Mouse (Mus musculus): ENCODE results near the gene Wee2. TPM values are rescaled to one million over a fixed set of nuclear protein-coding genes. Genes with fewer than 3 reads are reported as not detected.

Wee2 gene
- polyA plus RNA-seq (2014; fragmentation: Nextera tagmentation; extraction: Ambion mirVana), result not detected in 2 replicates

DNA sequence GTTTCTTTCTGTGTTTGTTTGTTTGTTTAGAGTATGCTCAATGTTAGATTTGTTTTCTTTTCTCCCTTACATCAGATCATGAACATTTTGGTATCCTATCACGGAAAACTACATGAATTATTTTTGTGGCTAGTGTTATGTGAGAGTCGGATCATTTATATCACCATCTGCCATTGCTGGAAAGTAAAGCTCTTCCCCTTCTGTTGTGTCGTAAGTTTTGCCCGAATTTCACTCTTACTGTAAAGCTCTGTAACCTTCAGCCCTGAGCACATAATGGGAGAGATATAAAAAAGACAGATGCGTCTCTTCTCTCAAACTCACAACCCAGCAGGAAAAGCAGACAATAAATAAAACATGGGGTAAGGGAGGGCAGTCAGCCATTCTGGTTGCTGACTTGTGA lies at the start of gene Wee2:
Gene Wee2, plus strand, starts transcription at position 153 of the 400 bp plus-strand sequence.
- WGBS, result 76% methylated on average over 5 of the region's 5 CpGs
- ATAC-seq (replicated peaks; ENCODE audit: insufficient number of reproducible peaks, low FRiP score, low TSS enrichment, low read depth) (no peak), DNase-seq (ENCODE audit: low spot score) (no peak)
- no peaks in the 10 kb centered on the region; the same call in 1 of the 2 replicates for H3K27me3 ChIP-seq (ENCODE audit: control insufficient read depth, insufficient read depth, low read length)
- H3K4me1 ChIP-seq (ENCODE audit: control insufficient read depth, insufficient read depth, low read length), result peaks cover 5% of the 10 kb centered on the region; the same call in 1 of the 2 replicates
- no peak within 1 kb of the TSS for H3K9ac ChIP-seq (replicated peaks; ENCODE audit: low read length)
- no peaks in the 10 kb centered on the region for H3K36me3 ChIP-seq (replicated peaks; ENCODE audit: control insufficient read depth, insufficient read depth, low read depth, low read length)
- no peaks in the 10 kb centered on the region for H3K9me3 ChIP-seq (replicated peaks; ENCODE audit: control insufficient read depth, low read length)
- H3K4me3 ChIP-seq (ENCODE audit: low read depth, low read length), result no peak within 1 kb of the TSS
- H3K27ac ChIP-seq (replicated peaks; ENCODE audit: low read depth, low read length), result no peak within 1 kb of the TSS
- no peak within 1 kb of the TSS for H3K4me2 ChIP-seq (ENCODE audit: low read depth, low read length)

DNA sequence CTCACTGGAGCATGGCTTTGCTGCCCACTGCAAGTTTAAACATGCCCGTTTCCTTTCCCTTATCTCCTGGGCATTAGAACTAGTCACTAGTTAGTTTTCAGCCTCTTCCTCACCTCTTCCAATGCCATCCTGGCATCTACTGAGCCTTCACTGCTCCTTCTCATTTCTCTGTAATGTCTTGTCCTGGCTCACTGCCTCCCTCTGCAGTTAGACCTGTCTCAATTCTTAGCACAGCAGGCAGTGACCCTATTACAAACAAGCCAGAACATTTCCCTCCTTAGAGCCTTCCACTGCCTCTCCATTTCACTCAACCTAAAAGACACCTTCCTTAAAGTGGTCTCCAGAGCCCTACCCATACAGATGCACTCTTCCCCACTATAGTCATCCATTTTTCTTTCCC lies 47.9 kb upstream of the Wee2 start:
- DNase-seq (ENCODE audit: low spot score) (no peak), ATAC-seq (replicated peaks; ENCODE audit: insufficient number of reproducible peaks, low FRiP score, low TSS enrichment, low read depth) (no peak)
- H3K4me1 ChIP-seq (ENCODE audit: control insufficient read depth, insufficient read depth, low read length), result no peaks in the 10 kb centered on the region
- no peak overlapping the region for H3K27ac ChIP-seq (replicated peaks; ENCODE audit: low read depth, low read length)
- H3K9ac ChIP-seq (replicated peaks; ENCODE audit: low read length), result no peak overlapping the region
- H3K27me3 ChIP-seq (ENCODE audit: control insufficient read depth, insufficient read depth, low read length), result no peaks in the 10 kb centered on the region
- 83% methylated on average over 1 of the region's 1 CpGs for WGBS
- H3K36me3 ChIP-seq (replicated peaks; ENCODE audit: control insufficient read depth, insufficient read depth, low read depth, low read length), result no peaks in the 10 kb centered on the region
- H3K9me3 ChIP-seq (replicated peaks; ENCODE audit: control insufficient read depth, low read length), result no peaks in the 10 kb centered on the region
- no peak overlapping the region for H3K4me3 ChIP-seq (ENCODE audit: low read depth, low read length)
- no peak overlapping the region for H3K4me2 ChIP-seq (ENCODE audit: low read depth, low read length)

DNA sequence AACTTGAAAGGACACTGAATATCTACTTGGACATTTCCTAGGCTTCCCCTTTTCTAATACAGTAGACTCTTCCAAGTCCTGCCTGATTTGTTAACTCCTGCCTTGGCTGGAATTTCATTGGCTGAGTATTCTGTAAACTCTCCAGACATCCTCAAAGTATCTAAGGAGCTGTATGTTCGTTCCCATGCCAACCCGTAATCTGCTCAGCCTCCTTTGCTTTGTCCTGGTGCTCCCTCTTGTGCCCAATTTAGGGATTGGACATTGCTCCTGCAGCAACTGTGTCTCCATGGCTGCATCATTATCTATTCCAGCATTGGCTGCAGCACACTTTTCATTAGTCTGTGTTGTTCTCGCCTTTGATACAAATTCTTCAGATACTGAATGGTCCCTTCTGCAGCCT lies 45.7 kb upstream of the Wee2 start:
- WGBS, result 39% methylated on average over 3 of the region's 3 CpGs
- H3K4me3 ChIP-seq (ENCODE audit: low read depth, low read length), result no peak overlapping the region
- H3K4me1 ChIP-seq (ENCODE audit: control insufficient read depth, insufficient read depth, low read length), result no peaks in the 10 kb centered on the region
- no peak overlapping the region for H3K27ac ChIP-seq (replicated peaks; ENCODE audit: low read depth, low read length)
- H3K9ac ChIP-seq (replicated peaks; ENCODE audit: low read length), result no peak overlapping the region
- DNase-seq (ENCODE audit: low spot score), result peak; percentile 74
- H3K36me3 ChIP-seq (replicated peaks; ENCODE audit: control insufficient read depth, insufficient read depth, low read depth, low read length), result no peaks in the 10 kb centered on the region
- H3K27me3 ChIP-seq (ENCODE audit: control insufficient read depth, insufficient read depth, low read length), result no peaks in the 10 kb centered on the region
- ATAC-seq (replicated peaks; ENCODE audit: insufficient number of reproducible peaks, low FRiP score, low TSS enrichment, low read depth), result peak; percentile 90
- H3K4me2 ChIP-seq (ENCODE audit: low read depth, low read length), result no peak overlapping the region
- no peaks in the 10 kb centered on the region for H3K9me3 ChIP-seq (replicated peaks; ENCODE audit: control insufficient read depth, low read length)

DNA sequence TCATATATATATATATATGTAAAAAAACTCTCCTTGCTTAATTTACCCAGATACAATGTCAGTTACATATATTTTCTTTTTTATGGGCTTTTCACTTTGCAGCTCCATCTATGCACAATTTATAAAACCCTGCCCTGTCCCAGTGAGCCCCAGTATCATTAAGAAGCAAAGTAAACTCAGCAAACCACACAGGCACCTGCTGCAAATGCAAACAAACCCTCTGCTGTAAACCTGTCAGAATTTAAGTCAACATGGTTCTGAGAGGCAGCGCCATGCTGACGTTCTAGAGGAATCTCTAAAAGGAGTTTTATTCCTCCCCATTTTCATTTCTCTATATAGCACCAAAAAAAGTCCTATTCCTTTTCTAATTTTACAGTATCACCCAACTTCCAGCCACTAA lies 36.9 kb upstream of the Wee2 start:
- Histone ChIP-seq H3K4me1 (ENCODE audit: control insufficient read depth, insufficient read depth, low read length) (no peaks in the 10 kb centered on the region), H3K9ac (replicated peaks; ENCODE audit: low read length) (no peak overlapping the region), H3K36me3 (replicated peaks; ENCODE audit: control insufficient read depth, insufficient read depth, low read depth, low read length) (no peaks in the 10 kb centered on the region; the same call in none of the 2 replicates), H3K27me3 (ENCODE audit: control insufficient read depth, insufficient read depth, low read length) (no peaks in the 10 kb centered on the region), H3K27ac (replicated peaks; ENCODE audit: low read depth, low read length) (no peak overlapping the region), H3K4me2 (ENCODE audit: low read depth, low read length) (no peak overlapping the region), H3K4me3 (ENCODE audit: low read depth, low read length) (no peak overlapping the region), H3K9me3 (replicated peaks; ENCODE audit: control insufficient read depth, low read length) (no peaks in the 10 kb centered on the region)
- DNase-seq (ENCODE audit: low spot score), result no peak
- ATAC-seq (replicated peaks; ENCODE audit: insufficient number of reproducible peaks, low FRiP score, low TSS enrichment, low read depth), result no peak
- WGBS, result 89% methylated on average over 2 of the region's 2 CpGs

DNA sequence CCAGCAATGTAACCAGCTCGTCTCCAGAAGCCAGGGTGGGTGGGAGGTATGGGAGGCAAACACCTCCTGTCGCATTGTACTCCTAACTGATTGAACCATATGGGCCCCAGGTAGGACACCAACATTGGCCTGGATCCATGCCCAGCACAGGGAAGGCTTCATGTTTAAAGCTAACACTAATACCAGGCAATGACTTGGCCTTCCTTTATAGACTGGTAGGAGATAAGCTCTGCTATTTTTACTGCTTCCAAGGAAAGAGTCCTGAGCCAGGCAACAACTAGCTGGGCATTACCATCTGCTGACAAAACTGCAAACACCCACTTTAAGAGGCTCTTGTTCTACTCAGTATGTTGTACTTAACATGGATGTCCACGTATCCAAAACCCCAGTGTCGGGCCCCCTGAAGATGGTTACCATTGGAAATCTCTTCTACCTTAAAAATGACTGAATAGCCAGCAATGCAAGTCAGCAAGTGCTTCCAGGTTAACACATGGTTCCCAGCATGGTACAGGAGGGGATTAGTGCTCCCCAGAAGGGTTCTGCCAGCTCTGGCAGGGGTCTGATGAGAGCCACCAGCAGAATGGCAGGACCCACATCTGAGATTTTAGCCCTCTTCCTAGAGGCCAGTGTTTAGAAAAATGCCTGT lies 35.1 kb upstream of the Wee2 start:
- no peak overlapping the region for H3K27ac ChIP-seq (replicated peaks; ENCODE audit: low read depth, low read length)
- no peak overlapping the region for H3K4me3 ChIP-seq (ENCODE audit: low read depth, low read length)
- no peak overlapping the region for H3K9ac ChIP-seq (replicated peaks; ENCODE audit: low read length)
- H3K4me1 ChIP-seq (ENCODE audit: control insufficient read depth, insufficient read depth, low read length), result no peaks in the 10 kb centered on the region
- WGBS, result 90% methylated on average over 4 of the region's 4 CpGs
- H3K9me3 ChIP-seq (replicated peaks; ENCODE audit: control insufficient read depth, low read length), result no peaks in the 10 kb centered on the region
- no peaks in the 10 kb centered on the region for H3K27me3 ChIP-seq (ENCODE audit: control insufficient read depth, insufficient read depth, low read length)
- H3K4me2 ChIP-seq (ENCODE audit: low read depth, low read length), result no peak overlapping the region
- H3K36me3 ChIP-seq (replicated peaks; ENCODE audit: control insufficient read depth, insufficient read depth, low read depth, low read length), result no peaks in the 10 kb centered on the region; the same call in none of the 2 replicates
- ATAC-seq (replicated peaks; ENCODE audit: insufficient number of reproducible peaks, low FRiP score, low TSS enrichment, low read depth) (no peak), DNase-seq (ENCODE audit: low spot score) (no peak)

DNA sequence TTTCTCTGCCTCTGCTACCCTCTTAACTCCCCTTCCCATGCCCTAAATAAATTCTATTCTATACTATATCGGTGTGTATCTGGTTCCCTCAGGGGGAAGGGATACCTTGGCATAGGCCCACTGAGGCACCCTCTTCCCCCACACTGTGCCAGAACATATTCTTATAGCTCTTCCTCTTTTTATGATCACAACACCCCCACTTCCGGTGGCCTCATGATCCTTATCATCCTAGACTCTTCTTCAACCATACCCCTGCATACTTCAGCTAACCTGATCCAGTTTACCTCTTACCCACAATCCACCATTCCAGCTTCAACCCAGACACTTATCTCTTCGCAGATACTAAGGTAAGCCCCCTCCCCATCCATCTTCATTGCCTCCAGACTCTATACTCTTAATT lies 27.8 kb upstream of the Wee2 start:
- Histone ChIP-seq H3K36me3 (replicated peaks; ENCODE audit: control insufficient read depth, insufficient read depth, low read depth, low read length) (no peaks in the 10 kb centered on the region), H3K27me3 (ENCODE audit: control insufficient read depth, insufficient read depth, low read length) (no peaks in the 10 kb centered on the region), H3K4me1 (ENCODE audit: control insufficient read depth, insufficient read depth, low read length) (no peaks in the 10 kb centered on the region), H3K4me3 (ENCODE audit: low read depth, low read length) (no peak overlapping the region), H3K4me2 (ENCODE audit: low read depth, low read length) (no peak overlapping the region), H3K9ac (replicated peaks; ENCODE audit: low read length) (no peak overlapping the region), H3K9me3 (replicated peaks; ENCODE audit: control insufficient read depth, low read length) (no peaks in the 10 kb centered on the region), H3K27ac (replicated peaks; ENCODE audit: low read depth, low read length) (no peak overlapping the region)
- DNase-seq (ENCODE audit: low spot score) (no peak), ATAC-seq (replicated peaks; ENCODE audit: insufficient number of reproducible peaks, low FRiP score, low TSS enrichment, low read depth) (no peak)
- 92% methylated on average over 3 of the region's 3 CpGs for WGBS

DNA sequence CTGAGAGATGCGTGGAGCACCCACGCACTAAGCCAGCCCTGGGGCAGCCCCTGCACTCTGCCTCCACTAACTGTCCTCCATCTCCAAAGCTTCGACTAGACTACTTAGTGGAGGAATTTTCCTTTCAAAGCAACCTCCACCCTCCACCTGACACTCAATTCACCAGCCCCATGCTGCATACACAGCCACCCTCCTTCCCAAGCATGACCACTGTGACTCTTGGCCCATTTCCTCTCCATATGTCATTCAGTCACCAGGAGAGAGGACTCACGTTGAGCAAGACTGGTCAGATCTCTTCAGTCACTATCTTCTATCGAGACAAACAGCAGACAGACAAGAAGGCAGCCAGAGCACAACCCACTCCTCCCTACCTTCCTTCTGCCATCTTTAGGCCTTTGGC lies 25.8 kb upstream of the Wee2 start:
- WGBS, result 87% methylated on average over 5 of the region's 5 CpGs

DNA sequence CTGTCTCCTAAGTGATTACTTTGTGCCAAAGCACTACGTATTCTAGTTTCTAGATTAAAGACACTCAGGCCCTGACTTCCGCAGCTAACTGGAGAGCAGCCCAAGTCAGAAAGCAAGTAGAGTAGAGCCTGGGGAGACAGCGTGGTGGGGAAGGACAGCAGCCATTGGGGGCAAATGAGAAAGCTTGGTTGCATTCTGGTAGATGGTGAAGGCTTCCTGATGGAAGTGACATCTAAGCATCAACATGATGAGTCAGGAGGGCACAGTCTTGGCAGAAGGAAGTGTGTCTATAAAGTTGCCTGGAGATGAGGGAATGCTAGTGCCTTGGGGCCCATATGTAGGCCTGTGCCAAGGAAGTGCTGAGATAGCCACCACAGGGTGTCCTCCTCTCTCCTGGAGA lies 25.3 kb upstream of the Wee2 start:
- 96% methylated on average over 3 of the region's 3 CpGs for WGBS
- Histone ChIP-seq H3K27ac (replicated peaks; ENCODE audit: low read depth, low read length) (no peak overlapping the region), H3K9me3 (replicated peaks; ENCODE audit: control insufficient read depth, low read length) (no peaks in the 10 kb centered on the region), H3K36me3 (replicated peaks; ENCODE audit: control insufficient read depth, insufficient read depth, low read depth, low read length) (no peaks in the 10 kb centered on the region), H3K9ac (replicated peaks; ENCODE audit: low read length) (no peak overlapping the region), H3K4me1 (ENCODE audit: control insufficient read depth, insufficient read depth, low read length) (no peaks in the 10 kb centered on the region), H3K4me3 (ENCODE audit: low read depth, low read length) (no peak overlapping the region), H3K4me2 (ENCODE audit: low read depth, low read length) (no peak overlapping the region), H3K27me3 (ENCODE audit: control insufficient read depth, insufficient read depth, low read length) (no peaks in the 10 kb centered on the region)
- ATAC-seq (replicated peaks; ENCODE audit: insufficient number of reproducible peaks, low FRiP score, low TSS enrichment, low read depth), result no peak
- DNase-seq (ENCODE audit: low spot score), result no peak

More for the DNA sequence above, 25.8 kb upstream of the Wee2 start:
- Histone ChIP-seq H3K4me2 (ENCODE audit: low read depth, low read length) (no peak overlapping the region), H3K4me3 (ENCODE audit: low read depth, low read length) (no peak overlapping the region), H3K36me3 (replicated peaks; ENCODE audit: control insufficient read depth, insufficient read depth, low read depth, low read length) (no peaks in the 10 kb centered on the region), H3K4me1 (ENCODE audit: control insufficient read depth, insufficient read depth, low read length) (no peaks in the 10 kb centered on the region), H3K27me3 (ENCODE audit: control insufficient read depth, insufficient read depth, low read length) (no peaks in the 10 kb centered on the region), H3K9me3 (replicated peaks; ENCODE audit: control insufficient read depth, low read length) (no peaks in the 10 kb centered on the region), H3K27ac (replicated peaks; ENCODE audit: low read depth, low read length) (no peak overlapping the region), H3K9ac (replicated peaks; ENCODE audit: low read length) (no peak overlapping the region)
- ATAC-seq (replicated peaks; ENCODE audit: insufficient number of reproducible peaks, low FRiP score, low TSS enrichment, low read depth) (no peak), DNase-seq (ENCODE audit: low spot score) (no peak)

All from embryonic facial prominence, embryonic 11.5 days (tissue).